Mouse (Mus musculus): ENCODE data around the gene Pi4kb.

Gene Pi4kb

DNA sequence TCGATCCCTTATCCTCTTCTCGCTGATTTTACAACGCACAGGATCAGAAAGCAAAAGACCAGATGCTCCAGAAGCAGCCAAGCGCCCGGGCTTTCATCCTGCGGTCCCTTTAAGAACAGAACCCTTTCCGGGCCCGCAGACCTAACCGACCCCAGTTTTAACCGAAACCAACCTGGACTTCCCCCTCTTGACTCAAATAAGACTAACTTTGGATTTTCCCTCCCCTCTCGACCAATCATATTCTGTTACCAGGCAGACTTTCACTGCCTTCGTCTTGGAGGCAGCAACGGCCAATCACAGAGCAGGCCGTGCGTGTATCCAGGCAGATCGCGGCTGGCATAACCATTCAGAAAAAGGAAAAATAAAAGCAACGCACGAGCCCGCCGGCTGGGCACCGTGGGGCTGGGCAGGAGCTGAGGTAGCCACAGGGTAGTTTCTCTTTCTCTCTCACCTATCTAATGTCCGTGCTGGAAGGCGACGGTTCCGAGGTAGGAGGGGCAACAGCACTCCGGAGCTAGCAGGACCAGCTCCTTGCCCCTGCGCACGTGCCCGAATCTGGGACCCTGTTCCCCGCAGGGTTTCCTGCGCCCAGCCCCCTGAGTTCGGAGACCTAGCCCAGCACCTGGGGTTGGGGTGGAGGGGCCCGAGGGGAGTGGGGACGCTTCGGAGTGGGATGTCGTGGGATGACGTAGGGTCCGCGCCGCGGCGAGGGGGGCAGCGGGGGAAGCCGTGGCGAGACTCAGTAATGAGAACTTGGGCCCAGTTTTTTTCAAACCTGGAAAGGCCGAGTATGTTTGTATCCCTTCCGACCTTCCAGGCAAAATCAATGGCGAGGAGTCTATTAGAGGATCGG lies 20.5 kb upstream of the Pi4kb start, which contains the start of gene Rfx5:
Rfx5 (plus strand) TSS at position 312 of the 853 bp plus-strand sequence.
- peak; percentile 90 for DNase-seq (ENCODE audit: extremely low spot score)

DNA sequence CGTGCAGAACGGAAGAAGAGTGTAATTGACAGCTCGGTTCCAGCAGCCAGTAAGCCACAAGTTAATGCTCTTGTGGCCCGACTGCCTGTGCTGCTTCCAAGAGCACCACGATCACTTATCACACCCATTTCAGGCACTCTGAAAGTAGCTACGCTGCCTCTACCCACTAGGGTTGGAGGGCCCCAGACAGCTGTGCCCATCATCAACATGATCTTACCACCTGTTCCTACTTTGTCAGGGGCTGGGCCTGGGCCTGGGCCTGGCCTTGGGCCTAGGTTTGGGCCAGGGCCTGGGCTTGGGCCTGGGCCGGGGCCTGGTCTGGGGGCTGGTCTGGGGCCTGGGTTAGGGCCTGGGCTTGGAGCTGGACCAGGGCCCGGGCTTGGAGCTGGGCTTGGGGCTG lies 16.2 kb upstream of the Pi4kb start:
- no peak for DNase-seq (ENCODE audit: extremely low spot score)

DNA sequence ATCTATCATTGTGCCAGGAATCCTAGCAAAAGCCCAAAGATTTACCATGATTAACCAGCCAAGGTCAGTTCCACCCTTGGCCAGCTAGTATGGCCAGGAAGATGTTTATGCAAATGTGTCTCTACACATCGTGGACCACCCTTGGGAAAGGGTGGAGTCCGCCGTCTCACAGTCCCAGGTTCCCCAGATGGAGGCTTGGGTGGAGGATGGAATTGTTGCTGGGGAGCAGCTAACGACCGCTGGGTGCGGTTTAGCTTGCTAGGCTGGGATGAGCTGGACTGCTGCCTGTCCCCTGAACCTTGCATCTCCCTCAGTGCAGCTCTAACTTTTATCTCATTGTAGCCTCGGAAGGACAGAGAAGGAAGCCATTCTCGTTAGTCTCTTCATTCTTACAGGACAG lies 14.7 kb upstream of the Pi4kb start:
- no peak for DNase-seq (ENCODE audit: extremely low spot score)

DNA sequence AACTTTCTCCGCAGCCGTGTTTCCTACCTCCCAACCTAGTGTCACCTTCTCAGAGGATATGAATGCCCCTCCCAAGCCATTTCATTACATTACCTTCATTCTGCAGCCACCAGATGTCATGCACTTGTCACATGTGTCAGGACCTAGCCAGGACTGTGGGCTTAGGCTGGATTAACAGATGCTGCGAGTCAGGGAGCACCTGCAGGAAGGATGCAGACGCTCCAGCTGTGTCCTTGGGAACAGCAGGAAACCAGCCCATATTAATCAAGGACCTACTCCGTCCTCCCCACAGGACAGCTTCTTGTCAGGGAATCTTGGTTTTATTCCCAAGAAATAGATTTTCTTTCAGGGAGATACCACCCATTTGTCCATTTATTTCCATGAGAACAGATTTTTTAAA lies 14.2 kb upstream of the Pi4kb start:
- no peak for DNase-seq (ENCODE audit: extremely low spot score)

DNA sequence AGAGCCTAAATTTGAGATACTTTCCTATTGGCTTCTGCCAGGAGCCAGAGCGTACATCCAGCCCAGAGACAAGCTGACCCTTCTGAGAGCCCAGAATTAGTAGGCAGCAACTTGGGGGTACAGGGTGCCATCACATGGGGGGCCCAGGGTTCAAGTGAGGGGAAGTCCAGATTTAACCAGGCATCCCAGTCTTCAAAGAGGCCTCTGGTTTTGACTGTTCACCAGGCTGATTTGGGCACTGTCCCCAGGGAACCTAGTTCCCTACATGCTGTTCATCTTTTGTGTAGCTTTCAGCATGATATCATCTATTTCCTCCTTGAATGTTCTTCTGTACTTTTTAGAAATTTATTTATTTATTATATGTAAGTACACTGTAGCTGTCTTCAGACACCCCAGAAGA lies 9.5 kb upstream of the Pi4kb start:
- no peak for DNase-seq (ENCODE audit: extremely low spot score)

DNA sequence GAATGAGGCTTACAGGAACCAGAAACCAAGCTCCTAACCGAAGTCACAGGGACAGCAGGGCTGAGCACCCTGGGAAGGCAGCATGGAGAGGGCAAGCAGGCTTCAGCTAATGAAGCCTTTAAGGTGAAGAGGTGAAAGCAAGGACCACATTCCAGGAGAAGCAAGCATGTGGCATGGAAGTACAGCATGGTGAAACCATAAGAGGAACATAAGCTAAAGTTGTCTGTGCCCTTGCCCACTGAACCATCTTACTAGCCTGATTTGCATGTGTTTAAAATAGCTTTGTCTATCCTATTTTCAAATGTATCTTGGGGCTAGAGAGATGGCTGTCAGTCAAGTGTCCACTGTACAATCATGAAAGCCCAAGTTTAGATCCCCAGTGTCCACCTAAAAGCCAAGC lies 8.7 kb upstream of the Pi4kb start:
- DNase-seq (ENCODE audit: extremely low spot score) = no peak

DNA sequence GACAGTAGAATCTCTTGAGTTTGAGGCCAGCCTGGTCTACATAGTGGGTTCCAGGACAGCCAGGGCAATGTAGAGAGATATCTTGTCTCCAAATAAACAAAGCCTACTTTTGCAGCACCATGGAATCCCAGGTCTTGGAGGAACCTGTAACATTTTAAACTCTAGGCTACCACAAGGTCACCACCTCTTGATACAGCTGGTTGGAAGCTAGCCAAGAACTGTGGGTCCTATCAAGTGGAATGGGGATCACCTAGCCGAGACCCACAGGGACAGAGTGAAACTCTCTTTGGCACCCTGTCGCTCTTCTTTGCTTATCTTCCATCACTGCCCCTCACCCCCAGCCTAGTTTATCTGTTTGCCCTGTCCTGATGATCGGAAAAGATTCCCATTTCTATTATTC lies 2.0 kb upstream of the Pi4kb start:
- DNase-seq (ENCODE audit: extremely low spot score) = no peak

DNA sequence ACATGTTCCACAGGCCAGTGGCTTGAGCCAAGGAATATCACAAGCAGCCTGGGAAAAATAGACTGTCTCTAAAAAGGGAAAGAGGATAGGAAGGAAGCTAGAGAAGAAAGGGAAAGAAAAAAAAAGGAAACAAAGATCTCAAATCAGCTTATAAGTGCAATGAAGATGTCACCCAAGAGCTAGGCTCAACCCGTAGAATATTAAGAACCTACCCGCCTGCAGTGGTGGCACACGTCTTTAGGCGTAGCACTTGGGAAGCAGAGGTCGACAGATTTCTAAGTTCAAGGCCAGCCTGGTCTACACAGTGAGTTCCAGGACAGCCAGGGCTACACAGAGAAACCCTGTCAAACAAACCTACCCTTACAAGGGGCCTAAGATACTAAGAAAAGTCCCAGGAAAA lies 911 bp upstream of the Pi4kb start:
- DNase-seq (ENCODE audit: extremely low spot score) = no peak

DNA sequence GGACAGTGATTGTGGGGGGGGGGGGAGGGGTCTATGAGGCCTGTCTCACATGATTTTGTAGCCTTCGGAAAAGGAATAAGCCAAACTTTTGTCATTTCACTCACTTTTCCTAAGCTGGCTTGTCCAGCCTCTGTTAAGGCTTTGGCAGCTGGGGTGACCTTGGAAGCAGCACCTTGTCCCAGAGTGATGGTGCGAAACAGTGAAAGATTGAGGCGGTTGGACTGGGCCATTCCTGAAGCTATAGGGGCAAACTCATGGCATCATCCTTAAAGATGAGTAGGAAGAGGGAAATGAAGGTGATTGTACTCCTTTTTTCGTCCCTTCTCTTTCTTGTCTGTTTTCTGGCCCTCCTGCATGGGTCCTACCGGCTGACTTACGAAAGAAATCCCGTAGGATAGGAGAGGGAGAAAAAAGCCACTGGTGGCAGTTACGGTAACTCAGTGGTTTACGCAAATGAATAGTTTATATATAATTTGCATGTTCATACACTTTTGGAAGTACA lies 454 bp upstream of the Pi4kb start:
- DNase-seq (ENCODE audit: extremely low spot score) = no peak

DNA sequence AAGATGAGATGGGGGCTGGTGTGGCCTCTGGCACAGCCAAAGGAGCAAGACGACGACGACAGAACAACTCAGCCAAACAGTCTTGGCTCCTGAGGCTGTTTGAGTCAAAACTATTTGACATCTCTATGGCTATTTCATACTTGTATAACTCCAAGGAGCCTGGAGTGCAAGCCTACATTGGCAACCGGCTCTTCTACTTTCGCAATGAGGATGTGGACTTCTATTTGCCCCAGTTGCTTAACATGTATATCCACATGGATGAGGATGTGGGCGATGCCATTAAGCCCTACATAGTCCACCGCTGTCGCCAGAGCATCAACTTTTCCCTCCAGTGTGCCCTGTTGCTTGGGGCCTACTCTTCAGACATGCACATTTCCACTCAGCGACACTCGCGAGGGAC lies 9.8 kb downstream of the Pi4kb start:
- DNase-seq (ENCODE audit: extremely low spot score) = no peak

DNA sequence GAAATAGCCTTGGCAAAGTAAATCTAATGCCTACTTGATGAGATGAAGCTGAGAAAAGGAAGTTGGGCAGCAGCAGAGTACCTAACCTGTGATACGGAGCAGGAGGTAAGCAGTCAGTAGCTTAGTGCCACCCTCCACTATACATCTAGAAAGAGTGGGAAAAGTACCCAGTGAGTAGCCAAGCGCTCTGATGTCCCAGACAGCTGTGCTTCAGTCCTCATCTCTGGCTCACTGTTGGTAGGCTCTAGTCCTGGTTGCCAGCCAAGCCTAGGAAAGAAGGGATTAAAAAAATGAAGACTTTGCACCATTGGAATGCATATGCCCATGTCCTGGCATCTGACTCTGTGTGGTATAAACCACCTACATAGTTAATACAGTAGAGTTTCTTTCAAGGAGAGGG lies 11.0 kb downstream of the Pi4kb start:
- no peak for DNase-seq (ENCODE audit: extremely low spot score)

DNA sequence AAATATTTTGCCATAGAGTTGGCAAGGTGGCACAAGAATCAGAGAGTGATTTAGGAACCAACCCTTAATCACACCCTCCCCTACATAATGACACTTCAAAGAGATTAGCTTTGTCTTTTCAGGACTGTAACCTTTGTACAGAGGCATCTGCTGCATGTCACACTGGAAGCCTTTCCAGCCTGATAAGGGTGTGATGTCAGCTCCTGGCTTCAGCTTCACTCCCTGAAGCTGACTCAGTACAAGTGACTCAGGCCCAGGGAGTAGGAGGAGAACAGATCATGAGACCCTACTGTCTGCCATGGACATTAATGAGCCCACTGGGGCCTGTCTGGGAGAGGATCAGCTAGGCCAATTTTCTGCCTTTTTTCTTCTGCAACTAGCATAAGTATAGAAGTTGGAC lies 13.0 kb downstream of the Pi4kb start:
- DNase-seq (ENCODE audit: extremely low spot score) = no peak

DNA sequence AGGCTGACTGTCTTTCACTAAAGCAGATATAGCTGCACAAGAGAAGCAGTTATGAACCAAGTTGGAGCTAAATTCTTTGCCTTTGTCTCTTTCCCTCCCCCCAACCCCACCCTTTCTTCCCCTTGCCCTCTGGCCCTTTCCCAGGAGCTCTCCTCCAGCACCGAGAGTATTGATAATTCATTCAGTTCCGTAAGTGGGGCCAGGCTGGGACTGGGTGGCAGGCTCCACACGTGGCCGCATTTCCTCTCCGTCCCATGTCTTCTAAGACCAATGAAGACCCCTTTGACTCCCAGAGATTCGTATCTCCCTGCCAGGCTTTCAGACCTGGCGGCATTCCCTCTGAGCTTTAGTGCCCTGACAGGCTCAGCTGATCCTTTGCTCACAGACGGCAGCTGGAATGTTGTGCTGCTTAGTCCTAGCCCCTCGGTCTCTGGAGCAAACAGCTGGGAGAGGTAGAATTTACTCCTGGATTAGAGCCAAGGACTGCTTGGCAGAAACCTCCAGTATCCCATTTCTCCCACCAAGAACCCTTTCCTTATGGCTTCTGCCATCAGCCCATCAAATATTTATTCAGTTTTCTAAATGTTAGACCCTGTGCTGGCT lies 14.7 kb downstream of the Pi4kb start:
- DNase-seq (ENCODE audit: extremely low spot score) = no peak

DNA sequence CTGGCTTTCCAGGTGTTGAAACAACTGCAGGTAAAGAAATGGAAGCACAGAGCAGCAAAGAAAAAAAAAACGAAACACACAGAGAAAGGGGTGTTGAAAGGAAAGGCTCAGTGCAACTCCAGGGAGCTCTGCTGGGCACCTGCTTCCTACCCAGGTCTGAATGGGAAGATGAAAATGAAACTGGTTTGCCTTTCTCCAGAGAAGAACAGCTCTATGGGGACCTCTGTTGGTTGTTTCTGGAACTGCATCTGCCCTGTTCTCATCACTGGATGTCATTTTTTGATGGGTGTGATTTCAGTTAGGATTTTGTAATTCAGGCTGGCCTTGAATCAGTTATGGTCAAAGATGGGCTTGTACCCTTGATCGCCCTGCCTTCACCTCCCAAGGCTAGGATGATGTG lies 22.4 kb downstream of the Pi4kb start:
- peak; percentile 70 for DNase-seq (ENCODE audit: extremely low spot score)

DNA sequence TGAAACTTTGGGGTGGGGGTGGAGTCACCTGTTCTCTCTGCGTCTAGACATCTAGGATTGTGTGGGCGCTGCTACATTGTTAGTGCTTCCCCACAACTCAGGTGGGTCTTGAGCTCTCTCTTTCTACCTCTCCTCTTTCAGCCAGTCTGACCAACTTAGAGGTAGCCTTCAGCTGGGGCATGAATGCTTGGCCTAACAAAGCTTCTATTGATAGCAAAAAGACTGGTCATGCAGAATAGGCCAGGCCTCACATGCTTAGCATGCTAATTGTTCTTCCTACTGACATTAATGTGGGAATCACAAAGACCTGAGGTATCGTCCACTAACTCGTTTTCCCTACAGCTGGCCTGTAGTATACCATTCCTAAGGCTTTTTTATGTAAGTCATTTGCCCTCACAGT lies 28.0 kb downstream of the Pi4kb start:
- no peak for DNase-seq (ENCODE audit: extremely low spot score)

DNA sequence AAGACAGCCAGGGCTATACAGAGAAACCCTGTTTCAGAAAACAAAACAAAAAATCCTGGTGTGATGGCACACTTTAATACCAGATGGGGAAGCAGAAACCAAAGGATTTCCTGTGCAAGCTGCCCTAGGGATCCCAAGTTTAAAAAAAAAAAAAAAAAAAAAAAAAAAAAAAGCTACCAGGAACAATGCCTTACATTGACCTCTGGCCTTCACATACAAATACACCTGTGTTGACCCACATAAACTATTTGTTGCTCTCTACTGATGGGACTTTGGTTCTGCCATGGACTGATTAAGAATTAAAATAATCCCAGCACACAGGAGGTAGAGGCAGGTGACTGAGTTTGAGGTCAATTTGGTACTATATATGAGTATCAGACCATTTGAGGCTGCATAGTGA lies 28.7 kb downstream of the Pi4kb start:
- no peak for DNase-seq (ENCODE audit: extremely low spot score)

DNA sequence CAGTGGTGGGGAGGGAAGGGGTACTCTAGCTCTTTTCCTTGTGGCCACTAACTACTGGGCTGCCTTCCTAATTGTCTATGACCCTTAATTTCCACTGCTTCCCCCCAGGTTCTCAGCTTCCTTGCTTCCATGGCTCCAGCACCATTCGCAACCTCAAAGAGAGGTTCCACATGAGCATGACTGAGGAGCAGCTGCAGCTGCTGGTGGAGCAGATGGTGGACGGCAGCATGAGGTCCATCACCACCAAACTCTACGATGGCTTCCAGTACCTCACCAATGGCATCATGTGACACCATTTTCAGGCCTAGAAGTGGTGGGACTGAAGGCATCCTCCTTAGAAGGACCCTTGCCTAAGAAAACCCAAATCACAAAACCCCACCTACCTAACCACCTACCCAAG lies 31.1 kb downstream of the Pi4kb start:
- no peak for DNase-seq (ENCODE audit: extremely low spot score)

DNA sequence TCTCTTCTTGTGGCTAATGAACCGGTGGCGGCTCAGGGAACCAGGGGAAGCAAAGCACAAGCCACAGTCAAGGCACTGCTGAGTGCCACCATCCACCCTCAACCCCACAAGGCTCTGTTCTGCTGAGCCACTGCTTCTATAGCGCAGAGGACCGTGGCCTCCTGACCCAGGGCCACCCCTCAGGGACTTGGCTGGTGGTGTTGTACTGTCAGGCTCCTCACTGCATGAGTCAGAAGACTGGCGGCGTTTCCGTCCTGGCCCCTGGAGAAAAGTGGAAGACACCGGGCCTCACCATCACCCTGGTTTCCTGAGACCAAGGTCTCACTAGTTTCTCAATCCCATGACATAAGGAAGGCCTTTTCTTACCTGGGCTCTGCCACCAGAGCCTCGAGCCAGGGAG lies 33.2 kb downstream of the Pi4kb start:
- DNase-seq (ENCODE audit: extremely low spot score) = no peak

DNA sequence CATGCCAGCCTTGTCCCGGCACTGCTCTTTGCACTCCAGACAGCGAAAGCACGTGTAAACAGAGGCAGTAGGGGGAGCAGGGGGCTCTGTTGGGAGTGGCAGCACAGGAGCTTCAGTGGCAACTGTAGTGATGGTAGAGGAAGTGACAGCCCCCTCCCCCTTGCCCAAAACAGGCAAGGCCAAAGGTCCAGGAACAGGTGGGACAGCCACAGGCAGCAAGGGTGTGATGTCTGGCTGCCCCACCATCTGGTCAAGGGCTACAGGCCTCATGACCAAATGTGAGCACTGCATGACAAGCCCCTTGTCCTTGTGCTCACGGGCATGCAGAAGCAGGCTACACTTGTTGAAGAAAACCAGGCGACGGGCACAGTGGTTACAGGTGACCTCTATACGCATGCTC lies 35.9 kb downstream of the Pi4kb start:
- no peak for DNase-seq (ENCODE audit: extremely low spot score)

DNA sequence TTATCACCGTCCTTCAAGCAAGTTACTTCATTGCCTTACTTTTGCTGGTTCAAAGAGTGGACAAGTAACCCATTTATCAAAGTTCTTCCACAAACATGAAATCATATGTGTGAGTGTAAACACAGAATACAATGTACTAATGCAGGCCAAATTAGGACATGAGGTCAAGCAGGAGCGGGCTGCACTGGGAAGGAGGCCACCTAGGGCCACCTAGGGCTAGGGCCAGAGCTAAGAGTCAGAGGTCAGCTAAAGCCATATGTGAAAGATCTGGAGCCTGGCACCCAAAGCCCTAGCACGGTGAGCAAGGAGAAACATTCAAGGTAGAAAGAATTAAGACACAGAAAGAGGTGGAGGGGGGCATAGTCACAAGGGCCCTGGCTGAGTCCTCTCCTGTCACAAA lies 38.5 kb downstream of the Pi4kb start:
- DNase-seq (ENCODE audit: extremely low spot score) = no peak

DNA sequence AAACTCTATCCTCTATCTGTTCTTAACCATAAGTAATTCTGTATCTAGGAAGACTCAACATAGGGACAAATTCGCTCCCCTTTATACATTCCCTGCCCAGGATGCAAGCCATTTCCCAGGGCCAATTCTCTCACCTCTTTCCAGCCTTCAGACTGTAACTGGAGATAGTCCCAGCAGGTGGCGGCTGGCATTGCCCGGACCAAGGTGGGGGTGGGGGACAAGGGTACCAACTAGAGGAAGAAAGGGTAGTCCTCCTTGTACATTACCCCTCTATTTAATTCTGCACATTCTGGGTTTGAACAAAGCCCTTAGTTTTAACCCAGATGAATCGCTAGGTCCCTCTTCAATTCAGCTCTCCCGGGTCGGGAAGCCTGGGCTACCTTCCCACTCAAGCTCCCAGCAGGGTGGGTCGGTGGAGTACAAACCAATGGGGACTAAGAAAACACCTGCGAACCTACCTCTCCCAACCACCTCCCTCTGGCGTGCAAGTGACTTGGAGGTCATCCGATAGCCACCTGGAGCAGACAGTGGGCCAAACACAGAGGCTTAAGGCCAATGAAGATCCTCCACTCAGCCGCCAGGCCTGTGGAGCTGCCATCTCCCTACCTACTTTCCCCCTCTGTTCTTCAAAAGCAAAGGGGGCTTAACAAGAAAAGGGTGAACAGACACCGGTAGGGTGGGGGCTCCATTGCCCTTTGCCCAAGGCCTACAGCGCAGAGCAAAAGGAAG lies 39.3 kb downstream of the Pi4kb start:
- DNase-seq (ENCODE audit: extremely low spot score) = no peak

DNA sequence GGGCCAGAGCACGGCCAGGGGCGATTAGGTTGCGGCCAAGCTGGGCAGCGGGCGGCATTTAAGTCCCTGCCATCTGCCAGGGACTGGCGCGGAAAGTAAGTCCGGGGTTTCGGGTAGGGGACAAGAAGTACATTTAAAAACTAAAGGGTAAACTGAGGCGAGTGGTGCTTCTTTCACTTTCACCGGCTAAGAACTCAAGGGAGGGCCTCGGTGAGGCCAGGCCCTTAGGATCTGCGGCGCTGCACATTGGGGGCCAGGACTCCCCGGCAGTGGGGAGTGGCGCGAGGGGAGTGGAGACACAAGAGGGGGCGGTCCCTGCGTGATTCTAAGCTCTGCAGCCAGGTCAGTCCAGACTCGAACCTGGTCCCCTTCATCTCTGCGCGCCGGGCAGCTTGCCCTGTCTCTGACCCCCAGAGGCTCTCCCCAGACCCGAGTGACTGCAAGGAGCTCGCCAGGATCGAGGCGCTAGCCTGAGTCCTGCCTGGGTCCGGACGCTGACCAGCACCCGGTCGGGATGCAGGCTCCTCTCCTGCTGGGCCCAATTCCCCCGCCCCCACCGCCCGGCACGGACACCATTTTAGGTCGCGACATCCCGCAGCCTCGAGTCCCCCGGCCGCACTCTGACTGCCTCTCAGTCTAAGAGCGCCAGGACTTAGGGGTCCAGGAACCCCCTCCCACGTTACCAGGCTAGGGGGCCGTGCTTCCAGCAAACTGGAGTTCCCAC lies 40.1 kb downstream of the Pi4kb start:
- no peak for DNase-seq (ENCODE audit: extremely low spot score)
